Mouse (Mus musculus): ENCODE results near the gene Kif6. TPM values are rescaled to one million over a fixed set of nuclear protein-coding genes. Genes with fewer than 3 reads are reported as not detected.
A peak's percentile ranks its signal among the peaks of the same experiment; 100 is the strongest.

Gene Kif6
- polyA plus RNA-seq, 1 experiment: 0.34 TPM

- TF ChIP-seq POLR2A (IDR thresholded peaks at IDR 0.05; ENCODE audit: low read depth, low read length) (no peak), CTCF (conservative IDR thresholded peaks at IDR 0.05; ENCODE audit: insufficient read depth, insufficient read length, low read depth, low read length) (no peak)
- Histone ChIP-seq H3K27ac (ENCODE audit: insufficient read depth, low read depth, low read length) (no peak overlapping the region), H3K4me1 (ENCODE audit: control insufficient read depth, insufficient read depth, low read length) (no peaks in the 10 kb centered on the region), H3K27me3 (replicated peaks; ENCODE audit: control insufficient read depth, insufficient read depth, low read length) (no peaks in the 10 kb centered on the region), H3K4me3 (ENCODE audit: insufficient read depth, low read depth, low read length) (no peak overlapping the region), H3K36me3 (ENCODE audit: control insufficient read depth, insufficient read depth, low read length) (no peaks in the 10 kb centered on the region)
- DNase-seq: no peak
- WGBS: 76% methylated on average over 6 of the region's 6 CpGs
These were observed 150.0 kb downstream of the Kif6 start for GRCm38 (mm10) chr17:49764963-49765362.

- Histone ChIP-seq H3K4me1 (ENCODE audit: control insufficient read depth, insufficient read depth, low read length) (no peaks in the 10 kb centered on the region), H3K27ac (ENCODE audit: insufficient read depth, low read depth, low read length) (no peak overlapping the region), H3K36me3 (ENCODE audit: control insufficient read depth, insufficient read depth, low read length) (no peaks in the 10 kb centered on the region), H3K4me3 (ENCODE audit: insufficient read depth, low read depth, low read length) (no peak overlapping the region), H3K27me3 (replicated peaks; ENCODE audit: control insufficient read depth, insufficient read depth, low read length) (no peaks in the 10 kb centered on the region)
- TF ChIP-seq POLR2A (IDR thresholded peaks at IDR 0.05; ENCODE audit: low read depth, low read length): no peak
- no peak for TF ChIP-seq CTCF (conservative IDR thresholded peaks at IDR 0.05; ENCODE audit: insufficient read depth, insufficient read length, low read depth, low read length)
- 36% methylated on average over 10 of the region's 10 CpGs for WGBS
- DNase-seq: no peak
These were observed 152.9 kb downstream of the Kif6 start for GRCm38 (mm10) chr17:49767717-49768370.

GRCm38 (mm10) chr17:49771703-49772315 is 156.9 kb downstream of the Kif6 start:
- no peak for DNase-seq
- TF ChIP-seq POLR2A (IDR thresholded peaks at IDR 0.05; ENCODE audit: low read depth, low read length) (no peak), CTCF (conservative IDR thresholded peaks at IDR 0.05; ENCODE audit: insufficient read depth, insufficient read length, low read depth, low read length) (no peak)

GRCm38 (mm10) chr17:49777115-49777839 is 162.3 kb downstream of the Kif6 start:
- no peaks in the 10 kb centered on the region for H3K27me3 ChIP-seq (replicated peaks; ENCODE audit: control insufficient read depth, insufficient read depth, low read length)

More at GRCm38 (mm10) chr17:49771703-49772315, 156.9 kb downstream of the Kif6 start:
- Histone ChIP-seq H3K27me3 (replicated peaks; ENCODE audit: control insufficient read depth, insufficient read depth, low read length) (no peaks in the 10 kb centered on the region), H3K27ac (ENCODE audit: insufficient read depth, low read depth, low read length) (no peak overlapping the region), H3K4me3 (ENCODE audit: insufficient read depth, low read depth, low read length) (no peak overlapping the region), H3K36me3 (ENCODE audit: control insufficient read depth, insufficient read depth, low read length) (no peaks in the 10 kb centered on the region), H3K4me1 (ENCODE audit: control insufficient read depth, insufficient read depth, low read length) (no peaks in the 10 kb centered on the region)
- 44% methylated on average over 10 of the region's 10 CpGs for WGBS

GRCm38 (mm10) chr17:49779066-49779465 is 164.1 kb downstream of the Kif6 start:
- 82% methylated on average over 4 of the region's 4 CpGs for WGBS
- H3K4me1 ChIP-seq (ENCODE audit: control insufficient read depth, insufficient read depth, low read length): 0 out of 2 replicates have a peak, but pooled peaks cover 5% of the 10 kb centered on the region
- no peak overlapping the region for H3K4me3 ChIP-seq (ENCODE audit: insufficient read depth, low read depth, low read length)
- H3K36me3 ChIP-seq (ENCODE audit: control insufficient read depth, insufficient read depth, low read length): no peaks in the 10 kb centered on the region
- no peaks in the 10 kb centered on the region for H3K27me3 ChIP-seq (replicated peaks; ENCODE audit: control insufficient read depth, insufficient read depth, low read length)
- no peak overlapping the region for H3K27ac ChIP-seq (ENCODE audit: insufficient read depth, low read depth, low read length)
- DNase-seq: no peak
- TF ChIP-seq POLR2A (IDR thresholded peaks at IDR 0.05; ENCODE audit: low read depth, low read length): no peak
- TF ChIP-seq CTCF (conservative IDR thresholded peaks at IDR 0.05; ENCODE audit: insufficient read depth, insufficient read length, low read depth, low read length): no peak

More at GRCm38 (mm10) chr17:49777115-49777839, 162.3 kb downstream of the Kif6 start:
- TF ChIP-seq CTCF (conservative IDR thresholded peaks at IDR 0.05; ENCODE audit: insufficient read depth, insufficient read length, low read depth, low read length): no peak
- no peak for TF ChIP-seq POLR2A (IDR thresholded peaks at IDR 0.05; ENCODE audit: low read depth, low read length)
- WGBS: 43% methylated on average over 13 of the region's 13 CpGs
- no peak overlapping the region for H3K4me3 ChIP-seq (ENCODE audit: insufficient read depth, low read depth, low read length)
- peak; percentile 51 for DNase-seq
- H3K4me1 ChIP-seq (ENCODE audit: control insufficient read depth, insufficient read depth, low read length): 0 out of 2 replicates have a peak, but pooled peaks cover 5% of the 10 kb centered on the region
- 0 out of 2 replicates have a peak overlapping the region, but pooled peaks have one; percentile 12 for H3K27ac ChIP-seq (ENCODE audit: insufficient read depth, low read depth, low read length)
- no peaks in the 10 kb centered on the region for H3K36me3 ChIP-seq (ENCODE audit: control insufficient read depth, insufficient read depth, low read length)

GRCm38 (mm10) chr17:49779576-49779975 is 164.6 kb downstream of the Kif6 start:
- TF ChIP-seq CTCF (conservative IDR thresholded peaks at IDR 0.05; ENCODE audit: insufficient read depth, insufficient read length, low read depth, low read length) (no peak), POLR2A (IDR thresholded peaks at IDR 0.05; ENCODE audit: low read depth, low read length) (no peak)
- WGBS: 42% methylated on average over 3 of the region's 3 CpGs
- DNase-seq: peak; percentile 52
- H3K4me3 ChIP-seq (ENCODE audit: insufficient read depth, low read depth, low read length): no peak overlapping the region
- H3K36me3 ChIP-seq (ENCODE audit: control insufficient read depth, insufficient read depth, low read length): no peaks in the 10 kb centered on the region
- no peak overlapping the region for H3K27ac ChIP-seq (ENCODE audit: insufficient read depth, low read depth, low read length)
- 0 out of 2 replicates have a peak, but pooled peaks cover 5% of the 10 kb centered on the region for H3K4me1 ChIP-seq (ENCODE audit: control insufficient read depth, insufficient read depth, low read length)
- no peaks in the 10 kb centered on the region for H3K27me3 ChIP-seq (replicated peaks; ENCODE audit: control insufficient read depth, insufficient read depth, low read length)

GRCm38 (mm10) chr17:49785851-49786250 is 170.9 kb downstream of the Kif6 start:
- no peaks in the 10 kb centered on the region for H3K4me1 ChIP-seq (ENCODE audit: control insufficient read depth, insufficient read depth, low read length)
- WGBS: 88% methylated on average over 5 of the region's 5 CpGs
- no peak overlapping the region for H3K27ac ChIP-seq (ENCODE audit: insufficient read depth, low read depth, low read length)
- H3K4me3 ChIP-seq (ENCODE audit: insufficient read depth, low read depth, low read length): no peak overlapping the region
- no peaks in the 10 kb centered on the region for H3K27me3 ChIP-seq (replicated peaks; ENCODE audit: control insufficient read depth, insufficient read depth, low read length)
- TF ChIP-seq CTCF (conservative IDR thresholded peaks at IDR 0.05; ENCODE audit: insufficient read depth, insufficient read length, low read depth, low read length) (no peak), POLR2A (IDR thresholded peaks at IDR 0.05; ENCODE audit: low read depth, low read length) (no peak)
- no peak for DNase-seq
- H3K36me3 ChIP-seq (ENCODE audit: control insufficient read depth, insufficient read depth, low read length): no peaks in the 10 kb centered on the region
